Comparison of ENCODE assay signal across 8 mouse cellular contexts in the genomic region with DNA sequence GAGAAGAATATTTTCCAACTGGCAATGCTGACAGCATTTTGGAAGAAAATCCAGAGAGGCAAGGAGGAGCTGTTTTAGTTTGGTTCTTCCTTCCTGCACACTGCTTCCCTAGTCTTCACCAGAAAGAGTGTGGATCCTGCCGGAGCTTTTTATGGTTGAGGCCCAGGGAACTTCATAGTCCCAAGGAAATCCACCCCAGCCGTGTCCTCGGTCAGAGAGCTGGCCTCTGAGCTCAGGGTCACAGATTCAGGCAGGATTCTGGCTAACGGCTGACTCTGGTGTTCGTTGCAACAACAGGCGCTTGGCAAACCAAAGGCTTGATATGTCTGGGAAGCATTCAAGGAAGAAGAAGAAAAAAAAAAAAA. TPM values are rescaled to one million over a fixed set of nuclear protein-coding genes. Genes with fewer than 3 reads are reported as not detected.
A peak's percentile ranks its signal among the peaks of the same experiment; 100 is the strongest.
DNase-seq lines count a peak whose midpoint lies in the region; ATAC-seq and TF ChIP-seq lines count a peak whose summit lies in the region.

No protein-coding gene starts in this region.

- H3K36me3 ChIP-seq in liver, embryonic 16.5 days (ENCODE audit: control insufficient read depth, insufficient read depth): no peaks in the 10 kb centered on the region
- H3K36me3 ChIP-seq in liver, embryonic 12.5 days: no peaks in the 10 kb centered on the region
- no peaks in the 10 kb centered on the region for H3K36me3 ChIP-seq in intestine, embryonic 14.5 days (ENCODE audit: control insufficient read depth, insufficient read depth, low read length)

- no peak for TF ChIP-seq CTCF in embryonic fibroblast, embryonic 13.5 days (IDR thresholded peaks at IDR 0.05; ENCODE audit: borderline replicate concordance, insufficient read depth, low read length)

- no peak for DNase-seq in intestine, embryonic 14.5 days (ENCODE audit: low spot score)
- DNase-seq in lung, postnatal 10 days: peak; percentile 55
- no peak for DNase-seq in left cerebral cortex, adult 18-20 months (ENCODE audit: low spot score in 2 of 2)
- DNase-seq in spleen, postnatal 14 days (ENCODE audit: low spot score in 2 of 2): no peak
- DNase-seq in thymus, postnatal 36 days: no peak

- no peak overlapping the region for H3K4me3 ChIP-seq in liver, embryonic 16.5 days (ENCODE audit: low read depth, low read length)
- H3K4me3 ChIP-seq in liver, embryonic 12.5 days: no peak overlapping the region
- H3K4me3 ChIP-seq in embryonic fibroblast, embryonic 13.5 days (ENCODE audit: insufficient read depth, low read length): no peak overlapping the region
- H3K4me3 ChIP-seq in intestine, embryonic 14.5 days (ENCODE audit: low read depth, low read length): no peak overlapping the region

- 51% methylated on average over 6 of the region's 6 CpGs for WGBS in liver, embryonic 16.5 days (ENCODE audit: insufficient replicate concordance)
- WGBS in liver, embryonic 12.5 days (ENCODE audit: insufficient replicate concordance): 55% methylated on average over 6 of the region's 6 CpGs
- 31% methylated on average over 6 of the region's 6 CpGs for WGBS in intestine, embryonic 14.5 days

- no peaks in the 10 kb centered on the region for H3K27me3 ChIP-seq in liver, embryonic 16.5 days (ENCODE audit: control insufficient read depth, insufficient read depth, low read depth, low read length)
- H3K27me3 ChIP-seq in liver, embryonic 12.5 days (replicated peaks): peaks cover 18% of the 10 kb centered on the region; the same call in 1 of the 2 replicates
- H3K27me3 ChIP-seq in intestine, embryonic 14.5 days (replicated peaks; ENCODE audit: control insufficient read depth, insufficient read depth, low read length): no peaks in the 10 kb centered on the region

- no peaks in the 10 kb centered on the region; the same call in 1 of the 2 replicates for H3K9me3 ChIP-seq in liver, embryonic 16.5 days (replicated peaks; ENCODE audit: control insufficient read depth, low read length)
- no peaks in the 10 kb centered on the region for H3K9me3 ChIP-seq in liver, embryonic 12.5 days (replicated peaks)
- H3K9me3 ChIP-seq in intestine, embryonic 14.5 days (ENCODE audit: control insufficient read depth, low read length): no peaks in the 10 kb centered on the region

- no peak for TF ChIP-seq POLR2A in embryonic fibroblast, embryonic 13.5 days (IDR thresholded peaks at IDR 0.05; ENCODE audit: low read depth, low read length)

- H3K4me2 ChIP-seq in liver, embryonic 16.5 days (ENCODE audit: low read depth, low read length): no peak overlapping the region
- H3K4me2 ChIP-seq in liver, embryonic 12.5 days: no peak overlapping the region
- no peak overlapping the region for H3K4me2 ChIP-seq in intestine, embryonic 14.5 days (ENCODE audit: low read length)

- no peak overlapping the region for H3K9ac ChIP-seq in liver, embryonic 16.5 days (ENCODE audit: low read depth, low read length)
- H3K9ac ChIP-seq in liver, embryonic 12.5 days: no peak overlapping the region
- no peak overlapping the region for H3K9ac ChIP-seq in intestine, embryonic 14.5 days (ENCODE audit: low read length)

- no peak for ATAC-seq in liver, embryonic 16.5 days (ENCODE audit: low read depth)
- ATAC-seq in liver, embryonic 12.5 days: no peak
- no peak for ATAC-seq in intestine, embryonic 14.5 days (replicated peaks; ENCODE audit: low FRiP score, low TSS enrichment, low read depth)

- peaks cover 16% of the 10 kb centered on the region for H3K4me1 ChIP-seq in liver, embryonic 16.5 days (ENCODE audit: control insufficient read depth, low read depth, low read length)
- peaks cover 5% of the 10 kb centered on the region for H3K4me1 ChIP-seq in liver, embryonic 12.5 days
- peaks cover 2% of the 10 kb centered on the region; the same call in 1 of the 2 replicates for H3K4me1 ChIP-seq in embryonic fibroblast, embryonic 13.5 days (ENCODE audit: control insufficient read depth, insufficient read depth, low read length)
- H3K4me1 ChIP-seq in intestine, embryonic 14.5 days (replicated peaks; ENCODE audit: control insufficient read depth, insufficient read depth, low read length): peaks cover 18% of the 10 kb centered on the region

- H3K27ac ChIP-seq in liver, embryonic 16.5 days (ENCODE audit: low read length): peak overlapping the region; percentile 14; the same call in 1 of the 2 replicates
- no peak overlapping the region for H3K27ac ChIP-seq in liver, embryonic 12.5 days
- peak overlapping the region; percentile 91 for H3K27ac ChIP-seq in embryonic fibroblast, embryonic 13.5 days (ENCODE audit: insufficient read depth, low read length)
- H3K27ac ChIP-seq in intestine, embryonic 14.5 days (ENCODE audit: low read depth): peak overlapping the region; percentile 86

RNA-seq across cellular contexts. Expression of a gene that starts 15.6 kb away (rescaled TPM):
- 11.1 and 12.2 TPM in 2 replicates for polyA plus RNA-seq in liver, embryonic 16.5 days (2015; fragmentation: Nextera tagmentation; extraction: Ambion mirVana)
- polyA plus RNA-seq in liver, embryonic 12.5 days (2016; fragmentation: Nextera tagmentation; extraction: Ambion mirVana): 22.2 and 24.0 TPM in 2 replicates
- polyA plus RNA-seq in embryonic fibroblast, embryonic 13.5 days (2011; ENCODE audit: insufficient read length, low read depth, missing spikeins): 152 and 208 TPM in 2 replicates
- 99.2 and 101 TPM in 2 replicates for polyA plus RNA-seq in intestine, embryonic 14.5 days (2014; fragmentation: Nextera tagmentation; extraction: Ambion mirVana)
- total RNA-seq in left cerebral cortex, adult 18-20 months (2021): 10 to 100 TPM; 81.2 to 83.8 TPM

RNA-seq across cellular contexts. Expression of a gene that starts 37.6 kb away (rescaled TPM):
- polyA plus RNA-seq in liver, embryonic 16.5 days (2015; fragmentation: Nextera tagmentation; extraction: Ambion mirVana): 0.09 TPM in 1 of 2 replicates, not detected in the other
- polyA plus RNA-seq in liver, embryonic 12.5 days (2016; fragmentation: Nextera tagmentation; extraction: Ambion mirVana): 0.18 and 0.19 TPM in 2 replicates
- polyA plus RNA-seq in embryonic fibroblast, embryonic 13.5 days (2011; ENCODE audit: insufficient read length, low read depth, missing spikeins): 0.57 and 1.5 TPM in 2 replicates
- polyA plus RNA-seq in intestine, embryonic 14.5 days (2014; fragmentation: Nextera tagmentation; extraction: Ambion mirVana): 0.22 TPM in 2 replicates
- total RNA-seq in left cerebral cortex, adult 18-20 months (2021): under 1 TPM; 0.23 to 0.49 TPM
